Mouse (Mus musculus) megakaryocyte, embryonic 14.5 days (primary cell): Measurements from ENCODE around the gene Irgq.

Source experiments
- FLI1 ChIP-seq: IDR thresholded peaks from 2 replicates; pipeline ENCODE4 v1.6.1; 2012; ENCODE audit warnings: low read length, inconsistent platforms, mixed read lengths
- GATA1 ChIP-seq: IDR thresholded peaks from 3 replicates; pipeline ENCODE4 v1.6.1; 2012; ENCODE audit warnings: mixed read lengths, low read length, inconsistent platforms, borderline replicate concordance

DNA sequence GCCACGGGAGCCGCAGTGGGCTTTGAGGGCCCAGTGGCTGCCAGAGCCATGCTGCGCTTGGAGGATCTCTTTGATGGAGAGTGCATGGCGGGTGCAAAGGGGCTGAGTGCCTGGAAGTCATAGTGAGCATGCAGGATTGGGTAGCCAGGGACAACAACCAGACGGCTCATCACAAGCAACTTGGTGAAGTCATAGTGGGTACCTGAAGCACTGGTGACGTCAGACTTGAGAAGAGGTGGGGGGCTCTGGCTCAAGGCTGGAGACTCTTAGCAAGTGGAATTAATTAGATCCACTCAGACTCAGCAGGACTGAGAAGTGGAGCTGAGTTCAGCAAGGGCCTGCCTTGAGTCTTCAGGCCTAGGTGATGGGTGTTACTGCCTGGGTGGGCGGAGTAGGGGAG lies 18.1 kb upstream of the Irgq start, which contains the start of gene AC161166.1:
- TF ChIP-seq GATA1 (no peak), FLI1 (no peak)
